Mouse (Mus musculus) kidney, embryonic 15.5 days (tissue): Measurements from ENCODE around the gene Paqr7. TPM values are rescaled to one million over a fixed set of nuclear protein-coding genes. Genes with fewer than 3 reads are reported as not detected.
A peak's percentile ranks its signal among the peaks of the same experiment; 100 is the strongest.

Source experiments
- ATAC-seq: fragments of 200-750 bp; cut with Nextera tagmentation; replicated peaks from 2 replicates; pipeline ENCODE4 v1.8.0; 2017; ENCODE audit warnings: moderate TSS enrichment; ENCODE audit not compliant: low FRiP score
- H3K27ac ChIP-seq: fragments of 300-500 bp; sonication (generic); 2 replicates; pipeline ENCODE4 v1.5.1; 2015; ENCODE audit warnings: mild to moderate bottlenecking, inconsistent platforms
- H3K27me3 ChIP-seq: fragments of 300-500 bp; sonication (generic); 2 replicates; pipeline ENCODE4 v1.6.1; 2015; ENCODE audit warnings: inconsistent platforms
- H3K36me3 ChIP-seq: fragments of 300-500 bp; sonication (generic); 2 replicates; pipeline ENCODE4 v1.6.1; 2015; ENCODE audit warnings: inconsistent platforms
- H3K4me1 ChIP-seq: fragments of 300-500 bp; sonication (generic); 2 replicates; pipeline ENCODE4 v1.6.1; 2015; ENCODE audit warnings: inconsistent platforms
- H3K4me2 ChIP-seq: fragments of 300-500 bp; sonication (generic); 2 replicates; pipeline ENCODE4 v1.6.1; 2015; ENCODE audit warnings: moderate library complexity, mild to moderate bottlenecking, inconsistent platforms
- H3K4me3 ChIP-seq: fragments of 300-500 bp; sonication (generic); replicated peaks from 2 replicates; pipeline ENCODE4 v1.5.1; 2015; ENCODE audit warnings: mild to moderate bottlenecking, inconsistent platforms
- H3K9ac ChIP-seq: fragments of 300-500 bp; sonication (generic); 2 replicates; pipeline ENCODE4 v1.6.1; 2015; ENCODE audit warnings: mild to moderate bottlenecking, inconsistent platforms
- H3K9me3 ChIP-seq: fragments of 300-500 bp; sonication (generic); replicated peaks from 2 replicates; pipeline ENCODE4 v1.6.1; 2016; ENCODE audit warnings: inconsistent platforms
- WGBS: fragments of 180-500 bp; shearing (Covaris S2); methylation state at CpG from one replicate; pipeline ENCODE4 v1.1.7; 2015; ENCODE audit warnings: mixed read lengths; 5-methylcytosine and 5-hydroxymethylcytosine counted together
- polyA plus RNA-seq: library from polyadenylated mRNA; unstranded; fragments of >200 nt; fragmentation: Nextera tagmentation; extraction: Ambion mirVana; gene quantifications from 2 replicates; pipeline ENCODE4 v1.2.1, GENCODE M21; 2015

Paqr7 gene
- polyA plus RNA-seq, 1 experiment from 2014 or later = 3.5 TPM

DNA sequence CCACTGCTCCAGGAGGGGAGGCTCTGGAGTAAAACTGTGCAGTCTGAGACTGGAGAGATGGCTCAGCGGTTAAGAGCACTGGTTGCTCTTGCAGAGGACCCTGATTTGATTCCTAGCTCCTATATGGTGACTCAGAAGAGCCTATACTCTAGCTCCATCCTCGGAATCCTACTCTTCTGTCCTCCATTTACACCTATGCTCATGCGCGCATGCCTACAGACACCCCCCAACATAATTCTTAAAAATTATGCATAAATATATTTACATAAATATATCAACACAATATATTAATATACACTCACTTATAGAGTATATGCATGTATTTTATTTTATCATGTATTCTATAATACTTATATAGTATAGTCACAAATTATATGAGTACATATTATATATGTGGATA, 13.9 kb downstream of the Paqr7 start:
- no peaks in the 10 kb centered on the region for H3K27me3 ChIP-seq
- peak overlapping the region; percentile 64 for H3K4me3 ChIP-seq
- no peaks in the 10 kb centered on the region for H3K9me3 ChIP-seq
- H3K9ac ChIP-seq = 0 out of 2 replicates have a peak overlapping the region, but pooled peaks have one; percentile 10
- H3K27ac ChIP-seq = no peak overlapping the region
- no peaks in the 10 kb centered on the region for H3K36me3 ChIP-seq
- 79% methylated on average over 4 of the region's 4 CpGs for WGBS
- H3K4me1 ChIP-seq = peaks cover 33% of the 10 kb centered on the region
- H3K4me2 ChIP-seq = peak overlapping the region; percentile 95
- ATAC-seq = no peak

DNA sequence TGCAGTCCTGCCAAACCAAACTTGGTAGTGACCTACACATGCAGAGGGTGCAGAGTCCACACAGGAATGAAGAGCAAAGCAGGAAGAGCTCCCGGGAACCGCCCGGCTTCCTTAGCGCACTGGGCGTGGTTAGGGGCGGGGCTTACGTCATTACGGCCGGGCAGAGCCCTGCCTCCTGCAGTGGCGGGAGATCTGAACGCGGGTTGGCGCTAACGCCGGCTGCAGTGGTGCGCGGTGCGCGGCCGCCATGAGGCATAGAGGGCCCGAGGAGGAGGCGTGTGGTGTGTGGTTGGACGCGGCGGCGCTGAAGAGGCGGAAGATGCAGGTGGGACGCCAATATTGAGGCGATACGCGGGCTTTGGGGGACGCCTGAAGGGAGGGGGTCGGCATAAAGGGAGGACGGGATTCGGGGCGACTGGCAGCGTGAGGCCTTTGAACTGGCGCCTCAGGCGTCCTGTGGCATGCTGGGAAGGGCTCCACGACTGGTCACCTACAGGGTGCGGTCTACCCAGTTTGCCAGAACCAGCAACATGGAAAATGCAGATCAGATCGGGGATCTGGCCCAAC, 14.4 kb downstream of the Paqr7 start, which contains the start of gene Aunip:
Gene Aunip (plus strand): TSS at position 155 of the 567 bp plus-strand sequence.
- peaks cover 33% of the 10 kb centered on the region for H3K4me1 ChIP-seq
- WGBS = under 1% methylated on average over 42 of the region's 42 CpGs
- peak within 1 kb of the TSS; percentile 95 for H3K4me2 ChIP-seq
- no peaks in the 10 kb centered on the region for H3K36me3 ChIP-seq
- no peak within 1 kb of the TSS for H3K27ac ChIP-seq
- H3K27me3 ChIP-seq = no peaks in the 10 kb centered on the region
- peak within 1 kb of the TSS; percentile 64 for H3K4me3 ChIP-seq
- peak within 1 kb of the TSS; percentile 67 for H3K9ac ChIP-seq
- H3K9me3 ChIP-seq = no peaks in the 10 kb centered on the region
- peak; percentile 96 for ATAC-seq

DNA sequence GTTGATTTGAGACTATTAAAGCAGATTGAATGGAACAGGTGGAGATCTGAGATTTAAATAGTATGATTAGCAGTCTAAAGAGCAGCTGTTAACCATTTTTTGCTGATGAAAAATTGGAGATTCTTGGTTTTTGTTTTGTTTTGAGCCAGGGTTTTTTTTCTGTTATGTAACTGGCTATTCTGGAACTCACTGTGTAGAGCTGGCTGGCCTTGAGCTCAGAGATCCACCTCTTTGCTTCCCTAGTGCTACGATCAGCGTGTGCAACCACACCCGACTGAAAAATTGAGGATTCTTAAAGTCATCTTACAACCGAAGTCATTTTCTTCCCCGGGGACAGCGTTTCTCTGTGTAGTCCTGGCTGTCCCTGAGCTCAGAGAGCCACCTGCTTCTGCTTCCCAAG, 15.2 kb downstream of the Paqr7 start:
- 67% methylated on average over 6 of the region's 6 CpGs for WGBS
- no peak for ATAC-seq
- Histone ChIP-seq H3K9ac (peak overlapping the region; percentile 67), H3K27me3 (no peaks in the 10 kb centered on the region), H3K9me3 (no peaks in the 10 kb centered on the region), H3K36me3 (no peaks in the 10 kb centered on the region), H3K4me3 (peak overlapping the region; percentile 64), H3K4me2 (peak overlapping the region; percentile 95), H3K27ac (no peak overlapping the region), H3K4me1 (peaks cover 35% of the 10 kb centered on the region)

DNA sequence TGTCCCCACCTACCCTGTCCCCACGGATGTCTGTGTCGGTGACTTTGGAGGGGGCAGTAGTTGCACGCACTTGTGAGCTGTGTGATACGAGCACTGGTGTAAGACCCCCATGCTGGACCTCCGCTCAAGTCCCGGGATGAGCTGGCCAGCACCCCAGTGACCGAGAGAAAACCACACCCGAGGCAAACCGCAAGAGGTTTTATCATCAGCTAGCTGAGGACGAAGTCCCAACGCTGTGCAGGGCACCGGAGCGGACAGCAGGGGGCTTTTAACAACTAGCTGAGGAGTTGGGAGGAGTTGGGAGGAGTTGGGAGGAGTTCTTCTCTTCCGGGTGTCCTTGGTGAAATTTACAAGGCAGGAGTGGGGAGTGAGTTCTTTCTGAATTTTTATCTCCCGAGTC, 16.3 kb downstream of the Paqr7 start:
- peak overlapping the region; percentile 56 for H3K4me2 ChIP-seq
- H3K9me3 ChIP-seq = no peaks in the 10 kb centered on the region
- H3K4me3 ChIP-seq = peak overlapping the region; percentile 27
- H3K4me1 ChIP-seq = peaks cover 42% of the 10 kb centered on the region
- 12% methylated on average over 15 of the region's 15 CpGs for whole genome bisulfite sequencing
- no peaks in the 10 kb centered on the region for H3K27me3 ChIP-seq
- no peak overlapping the region for H3K9ac ChIP-seq
- ATAC-seq = peak; percentile 31
- peak overlapping the region; percentile 43; the same call in 1 of the 2 replicates for H3K27ac ChIP-seq
- no peaks in the 10 kb centered on the region for H3K36me3 ChIP-seq

DNA sequence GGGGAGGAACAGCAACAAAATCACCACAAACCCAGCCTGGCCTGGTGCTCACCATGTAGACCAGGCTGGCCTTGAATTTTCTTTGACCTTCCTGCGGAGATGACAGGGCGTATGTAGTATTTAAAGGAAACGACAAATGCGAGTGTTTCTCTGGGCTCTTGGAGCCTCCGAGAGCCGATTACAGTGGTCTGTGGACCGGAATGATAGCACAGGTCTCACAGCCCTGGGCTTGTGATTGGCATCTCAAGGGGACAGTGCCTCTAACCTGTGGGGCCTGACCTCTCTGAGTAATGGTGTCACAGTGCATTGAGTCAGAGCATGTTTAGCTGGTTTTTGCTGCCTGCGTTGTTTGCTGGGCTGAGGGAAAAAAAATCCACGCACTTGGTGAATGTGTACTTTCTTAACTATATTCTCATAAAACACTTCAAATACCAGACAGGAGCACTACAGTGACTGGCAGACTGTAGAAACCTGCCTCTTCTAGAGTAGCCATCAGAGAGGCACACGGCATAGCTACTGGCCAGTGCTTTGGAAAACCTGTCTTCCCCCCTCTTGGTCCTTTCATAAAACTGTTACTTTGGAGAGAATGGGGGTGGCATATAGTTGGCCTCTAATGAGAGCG, 17.9 kb downstream of the Paqr7 start:
- Histone ChIP-seq H3K9ac (no peak overlapping the region), H3K27me3 (no peaks in the 10 kb centered on the region), H3K4me3 (no peak overlapping the region), H3K27ac (no peak overlapping the region), H3K36me3 (no peaks in the 10 kb centered on the region), H3K9me3 (no peaks in the 10 kb centered on the region), H3K4me2 (no peak overlapping the region), H3K4me1 (peaks cover 43% of the 10 kb centered on the region)
- 79% methylated on average over 11 of the region's 11 CpGs for WGBS
- no peak for ATAC-seq

DNA sequence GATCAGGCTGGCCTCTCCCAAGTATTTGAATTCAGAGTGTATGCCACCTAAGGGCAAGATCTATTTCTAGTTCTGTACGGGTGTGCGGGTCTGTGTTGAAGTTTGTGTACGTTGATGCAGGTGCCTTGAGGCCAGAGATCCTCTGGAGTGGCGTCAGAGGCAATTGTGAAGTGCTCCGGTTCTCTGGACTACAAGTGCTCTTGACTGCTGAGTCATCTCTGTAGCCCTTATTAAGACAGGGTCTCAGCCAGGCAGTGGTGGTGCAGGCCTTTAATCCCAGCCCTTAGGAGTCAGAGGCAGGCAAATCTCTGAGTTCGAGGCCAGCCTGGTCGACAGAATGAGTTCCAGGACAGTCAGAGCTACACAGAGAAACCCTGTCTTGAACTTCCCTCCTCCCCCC, 19.1 kb downstream of the Paqr7 start:
- no peak overlapping the region for H3K27ac ChIP-seq
- peaks cover 43% of the 10 kb centered on the region for H3K4me1 ChIP-seq
- no peaks in the 10 kb centered on the region for H3K27me3 ChIP-seq
- no peak for ATAC-seq
- H3K4me2 ChIP-seq = no peak overlapping the region
- 78% methylated on average over 7 of the region's 7 CpGs for WGBS
- H3K4me3 ChIP-seq = no peak overlapping the region
- no peak overlapping the region for H3K9ac ChIP-seq
- H3K9me3 ChIP-seq = no peaks in the 10 kb centered on the region
- H3K36me3 ChIP-seq = peaks cover 7% of the 10 kb centered on the region

DNA sequence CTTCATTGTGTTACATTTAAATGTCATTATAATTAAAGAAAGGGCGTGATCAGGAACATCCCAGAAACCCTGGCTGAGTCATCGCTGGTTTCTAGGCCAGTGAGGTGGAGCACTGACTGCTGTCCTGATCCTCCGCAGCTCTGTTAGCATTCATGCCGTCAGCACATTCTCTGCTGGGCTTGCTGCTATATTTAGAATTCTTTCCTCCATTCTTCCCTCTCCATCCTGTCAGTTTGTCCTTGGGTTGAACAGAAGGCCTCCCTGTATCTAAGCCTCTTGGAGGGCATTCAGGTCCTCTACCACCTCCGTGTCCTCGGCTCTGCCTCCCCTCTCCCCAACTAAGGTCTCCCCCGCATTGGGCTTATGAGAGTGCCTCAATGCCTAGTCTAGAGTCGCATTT, 20.5 kb downstream of the Paqr7 start:
- 66% methylated on average over 8 of the region's 8 CpGs for WGBS
- H3K4me3 ChIP-seq = no peak overlapping the region
- H3K27ac ChIP-seq = peak overlapping the region; percentile 15; the same call in 1 of the 2 replicates
- no peaks in the 10 kb centered on the region for H3K27me3 ChIP-seq
- no peaks in the 10 kb centered on the region for H3K9me3 ChIP-seq
- no peak overlapping the region for H3K9ac ChIP-seq
- H3K4me2 ChIP-seq = no peak overlapping the region
- H3K36me3 ChIP-seq = peaks cover 20% of the 10 kb centered on the region
- peaks cover 30% of the 10 kb centered on the region for H3K4me1 ChIP-seq
- ATAC-seq = no peak

DNA sequence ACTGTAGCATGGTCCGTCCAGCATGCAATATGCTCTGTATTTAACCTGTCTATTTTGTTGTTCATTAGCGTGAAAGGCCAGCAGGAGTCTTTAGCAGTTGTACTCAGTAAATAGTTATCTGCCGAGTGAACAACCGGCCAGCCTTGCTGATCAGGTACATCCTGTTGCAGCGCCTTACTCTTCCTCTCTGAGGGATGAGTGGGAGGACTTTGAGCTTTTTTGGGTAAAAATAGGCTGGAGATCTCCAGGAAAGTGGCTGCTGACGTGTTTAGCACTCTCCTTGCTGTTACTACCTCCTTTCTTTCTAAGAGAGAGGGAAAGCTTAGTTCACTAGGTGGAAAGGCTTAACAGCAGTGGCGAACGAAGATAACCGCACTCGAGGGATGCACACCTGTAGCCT, 21.2 kb downstream of the Paqr7 start:
- no peak overlapping the region for H3K27ac ChIP-seq
- H3K4me2 ChIP-seq = no peak overlapping the region
- WGBS = 84% methylated on average over 10 of the region's 10 CpGs
- H3K4me3 ChIP-seq = no peak overlapping the region
- no peak overlapping the region for H3K9ac ChIP-seq
- peaks cover 25% of the 10 kb centered on the region for H3K4me1 ChIP-seq
- no peak for ATAC-seq
- no peaks in the 10 kb centered on the region for H3K27me3 ChIP-seq
- H3K9me3 ChIP-seq = no peaks in the 10 kb centered on the region
- peaks cover 27% of the 10 kb centered on the region for H3K36me3 ChIP-seq

DNA sequence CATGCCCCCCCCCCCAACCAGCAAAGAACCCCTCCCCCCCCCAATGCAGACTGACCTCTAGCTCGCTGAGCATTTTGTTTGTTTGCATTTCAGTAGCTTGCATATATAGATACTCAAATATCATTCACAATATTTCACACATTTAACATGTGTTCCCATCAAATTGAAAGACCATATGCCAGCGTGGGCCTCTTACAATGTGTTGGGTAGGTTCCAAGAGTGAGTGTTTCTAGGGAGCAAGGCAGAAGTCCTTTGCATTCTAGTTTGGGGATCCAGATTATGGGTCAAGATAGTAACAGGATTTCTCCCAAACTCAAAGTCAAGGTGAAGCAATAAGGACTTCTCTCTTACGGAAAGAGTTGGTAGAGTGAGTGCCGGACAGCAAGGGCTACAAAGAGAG, 22.0 kb downstream of the Paqr7 start:
- ATAC-seq = no peak
- Histone ChIP-seq H3K9me3 (no peaks in the 10 kb centered on the region), H3K4me2 (no peak overlapping the region), H3K4me3 (no peak overlapping the region), H3K9ac (no peak overlapping the region), H3K4me1 (peaks cover 19% of the 10 kb centered on the region), H3K27ac (no peak overlapping the region), H3K36me3 (peaks cover 35% of the 10 kb centered on the region), H3K27me3 (no peaks in the 10 kb centered on the region)
- WGBS = 94% methylated on average over 4 of the region's 4 CpGs

DNA sequence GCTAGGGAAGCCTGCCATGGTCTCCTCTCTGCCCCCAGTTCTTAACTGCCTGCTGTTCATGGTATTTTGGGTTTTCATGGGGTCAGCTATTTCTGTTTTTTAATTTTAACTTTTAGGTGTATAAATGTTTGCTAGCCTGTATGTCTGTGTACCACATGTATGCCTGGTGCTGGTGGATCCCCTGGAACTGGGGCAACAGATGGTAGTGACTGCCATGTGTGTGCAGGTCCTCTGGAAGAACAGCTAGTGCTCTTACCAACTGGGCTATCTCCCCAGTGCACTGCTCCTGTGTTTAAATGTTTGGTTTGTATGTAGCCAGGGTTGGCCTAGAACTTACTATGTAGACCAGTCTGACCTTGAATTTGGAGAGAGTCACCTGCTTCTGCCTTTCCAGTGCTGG, 22.8 kb downstream of the Paqr7 start:
- Histone ChIP-seq H3K9ac (no peak overlapping the region), H3K4me2 (no peak overlapping the region), H3K27ac (no peak overlapping the region), H3K36me3 (peaks cover 42% of the 10 kb centered on the region), H3K27me3 (no peaks in the 10 kb centered on the region), H3K4me3 (no peak overlapping the region), H3K4me1 (peaks cover 12% of the 10 kb centered on the region), H3K9me3 (no peaks in the 10 kb centered on the region)
- ATAC-seq = no peak

DNA sequence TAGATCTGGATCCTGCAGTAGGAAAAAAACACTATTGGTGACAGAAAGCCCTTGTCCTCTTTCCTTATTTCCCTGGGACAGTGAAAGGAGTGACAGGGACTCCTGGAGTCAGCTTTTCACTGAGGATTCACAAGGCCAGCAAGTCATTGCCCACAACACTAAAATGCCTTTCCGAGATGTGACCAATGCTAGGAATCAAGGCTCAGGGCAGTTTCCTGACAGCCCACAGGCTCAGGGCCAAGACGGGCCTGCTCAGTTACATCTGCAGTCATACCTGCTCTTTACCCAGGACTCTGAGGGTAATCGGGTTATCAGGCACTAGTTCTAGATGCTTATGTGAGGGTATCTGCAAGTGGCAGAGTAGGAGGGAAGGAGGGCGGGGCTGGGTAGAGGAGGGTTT, 26.9 kb downstream of the Paqr7 start:
- Histone ChIP-seq H3K27ac (no peak overlapping the region), H3K4me2 (no peak overlapping the region), H3K4me1 (no peaks in the 10 kb centered on the region), H3K36me3 (peaks cover 84% of the 10 kb centered on the region), H3K9me3 (no peaks in the 10 kb centered on the region), H3K27me3 (no peaks in the 10 kb centered on the region), H3K9ac (no peak overlapping the region), H3K4me3 (no peak overlapping the region)
- ATAC-seq = no peak
- 85% methylated on average over 4 of the region's 4 CpGs for WGBS

DNA sequence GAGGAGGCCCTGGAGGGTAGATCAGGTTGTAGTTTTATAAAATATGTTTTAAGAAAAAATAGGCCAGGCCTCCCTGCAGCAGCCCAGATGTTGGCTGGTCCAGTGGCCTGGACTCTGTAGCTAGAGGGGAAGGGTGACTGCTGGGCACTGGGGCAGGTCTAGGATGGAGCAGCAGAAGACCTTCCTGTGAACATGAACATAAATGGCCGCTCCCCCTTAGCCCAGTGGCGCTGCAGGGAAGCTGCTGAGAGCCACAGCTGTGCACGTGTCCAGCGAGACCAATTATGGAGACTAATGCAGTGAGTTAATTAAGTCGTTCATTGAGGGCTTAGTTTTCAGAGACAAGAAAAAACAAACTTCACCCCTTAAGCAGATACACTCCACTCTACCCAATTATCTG, 29.3 kb downstream of the Paqr7 start:
- H3K9ac ChIP-seq = no peak overlapping the region
- H3K4me2 ChIP-seq = no peak overlapping the region
- no peaks in the 10 kb centered on the region for H3K9me3 ChIP-seq
- no peak for ATAC-seq
- 77% methylated on average over 5 of the region's 5 CpGs for WGBS
- H3K4me3 ChIP-seq = no peak overlapping the region
- no peak overlapping the region for H3K27ac ChIP-seq
- peaks cover 99% of the 10 kb centered on the region for H3K36me3 ChIP-seq
- H3K27me3 ChIP-seq = no peaks in the 10 kb centered on the region
- no peaks in the 10 kb centered on the region for H3K4me1 ChIP-seq

DNA sequence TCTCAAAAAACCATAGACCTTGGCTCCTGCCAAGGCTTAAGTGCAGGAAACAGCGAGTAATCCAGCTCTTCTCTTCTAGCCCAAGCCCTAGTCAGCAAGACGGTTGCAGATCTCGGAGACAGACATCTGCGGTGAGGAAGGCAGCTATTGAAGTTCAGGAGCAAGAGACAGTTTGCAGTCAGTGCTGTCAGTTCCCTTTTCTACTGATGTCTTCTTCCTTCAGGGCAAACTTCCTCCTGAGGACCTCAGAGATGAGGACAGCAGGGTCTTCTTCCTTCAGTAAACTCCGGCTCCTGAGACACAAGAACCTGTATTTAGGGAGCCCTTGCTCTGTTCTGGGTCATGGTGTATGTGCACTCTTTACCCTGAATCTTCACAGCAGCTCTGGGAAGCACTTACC, 29.7 kb downstream of the Paqr7 start:
- Histone ChIP-seq H3K4me1 (no peaks in the 10 kb centered on the region), H3K27me3 (no peaks in the 10 kb centered on the region), H3K4me3 (no peak overlapping the region), H3K4me2 (no peak overlapping the region), H3K9ac (no peak overlapping the region), H3K9me3 (no peaks in the 10 kb centered on the region), H3K36me3 (peaks cover 99% of the 10 kb centered on the region), H3K27ac (no peak overlapping the region)
- 76% methylated on average over 5 of the region's 5 CpGs for WGBS
- ATAC-seq = no peak
